ENCODE assay signal across 8 mouse cellular contexts in genomic region chr2:92182981-92183501, GRCm38 (mm10).
A peak's percentile ranks its signal among the peaks of the same experiment; 100 is the strongest.
DNase-seq lines count a peak whose midpoint lies in the region; ATAC-seq and TF ChIP-seq lines count a peak whose summit lies in the region.

No protein-coding gene starts in this region.

- TF ChIP-seq CTCF in G1E (IDR thresholded peaks at IDR 0.05; ENCODE audit: low read depth, low read length) = no peak
- no peak for TF ChIP-seq CTCF in layer of hippocampus, adult 2 months (conservative IDR thresholded peaks at IDR 0.05)
- no peak for TF ChIP-seq CTCF in lung, adult 2 months (IDR thresholded peaks at IDR 0.05; ENCODE audit: insufficient read depth, low read length)

- under 1% methylated on average over 40 of the region's 41 CpGs for WGBS in forebrain, embryonic 16.5 days
- WGBS in lung, adult 2 months = under 1% methylated on average over 41 of the region's 41 CpGs
- WGBS in neural tube, embryonic 15.5 days = under 1% methylated on average over 36 of the region's 41 CpGs

- H3K27me3 ChIP-seq in G1E (ENCODE audit: insufficient read depth, low read length) = peaks cover 2% of the 10 kb centered on the region; the same call in 1 of the 2 replicates
- no peaks in the 10 kb centered on the region for H3K27me3 ChIP-seq in forebrain, embryonic 16.5 days (replicated peaks; ENCODE audit: control insufficient read depth, insufficient read depth, low read length)
- no peaks in the 10 kb centered on the region for H3K27me3 ChIP-seq in neural tube, embryonic 15.5 days (replicated peaks)

- H3K9me3 ChIP-seq in G1E (replicated peaks) = no peaks in the 10 kb centered on the region
- H3K9me3 ChIP-seq in forebrain, embryonic 16.5 days (ENCODE audit: control insufficient read depth, low read length) = no peaks in the 10 kb centered on the region
- H3K9me3 ChIP-seq in neural tube, embryonic 15.5 days (replicated peaks) = no peaks in the 10 kb centered on the region

- TF ChIP-seq POLR2A in lung, adult 2 months (IDR thresholded peaks at IDR 0.05; ENCODE audit: borderline replicate concordance, extremely low read depth, low read depth, low read length) = peak; percentile 52; the same call in 1 of the 2 replicates

- intact Hi-C loops in heart, postnatal 36 days (cut with DNase I) = loop anchor here (2.0 to 5.0 kb wide), 4 partner anchors 126 to 252 kb away; partner anchors contain the start of gene Cry2

- H3K4me3 ChIP-seq in G1E (ENCODE audit: low read depth, low read length) = peak overlapping the region; percentile 82
- peak overlapping the region; percentile 91 for H3K4me3 ChIP-seq in forebrain, embryonic 16.5 days (replicated peaks; ENCODE audit: low read length)
- peak overlapping the region; percentile 78 for H3K4me3 ChIP-seq in layer of hippocampus, adult 2 months
- peak overlapping the region; percentile 80 for H3K4me3 ChIP-seq in lung, adult 2 months (replicated peaks; ENCODE audit: extremely low read depth, low read depth, low read length)
- peak overlapping the region; percentile 84 for H3K4me3 ChIP-seq in neural tube, embryonic 15.5 days (replicated peaks)

- H3K4me1 ChIP-seq in G1E (ENCODE audit: insufficient read depth, low read depth, low read length) = peaks cover 17% of the 10 kb centered on the region
- peaks cover 22% of the 10 kb centered on the region for H3K4me1 ChIP-seq in forebrain, embryonic 16.5 days (replicated peaks; ENCODE audit: control insufficient read depth, insufficient read depth, low read length)
- H3K4me1 ChIP-seq in lung, adult 2 months (ENCODE audit: control insufficient read depth, insufficient read depth, low read length) = peaks cover 2% of the 10 kb centered on the region; the same call in 1 of the 2 replicates
- H3K4me1 ChIP-seq in neural tube, embryonic 15.5 days = peaks cover 31% of the 10 kb centered on the region

- peak; percentile 43 for DNase-seq in G1E (ENCODE audit: low spot score)
- DNase-seq in cerebellum, adult 11-12 months = peak; percentile 85
- peak; percentile 75 to 85 for DNase-seq in heart, postnatal 36 days
- DNase-seq in layer of hippocampus, adult 2 months (ENCODE audit: low spot score in 2 of 2) = peak; percentile 69 to 79
- peak; percentile 77 for DNase-seq in lung, adult 2 months
- DNase-seq in testis, postnatal 10 days (ENCODE audit: low spot score) = peak; percentile 78

- peak overlapping the region; percentile 99 for H3K27ac ChIP-seq in forebrain, embryonic 16.5 days (ENCODE audit: low read length)
- H3K27ac ChIP-seq in layer of hippocampus, adult 2 months = peak overlapping the region; percentile 98
- peak overlapping the region; percentile 100 for H3K27ac ChIP-seq in neural tube, embryonic 15.5 days (replicated peaks)

- ATAC-seq in G1E (ENCODE audit: extremely low read depth, insufficient number of reproducible peaks, low FRiP score, poor library complexity, severe bottlenecking) = 0 out of 2 replicates have a peak, but pooled peaks have one; percentile 32
- ATAC-seq in forebrain, embryonic 16.5 days = peak; percentile 70
- ATAC-seq in neural tube, embryonic 15.5 days (ENCODE audit: low FRiP score) = peak; percentile 73

- H3K9ac ChIP-seq in forebrain, embryonic 16.5 days (replicated peaks; ENCODE audit: low read depth, low read length) = peak overlapping the region; percentile 84
- peak overlapping the region; percentile 82 for H3K9ac ChIP-seq in neural tube, embryonic 15.5 days (replicated peaks)

- peak overlapping the region; percentile 81 for H3K4me2 ChIP-seq in forebrain, embryonic 16.5 days (ENCODE audit: low read length)
- peak overlapping the region; percentile 91 for H3K4me2 ChIP-seq in neural tube, embryonic 15.5 days

- no peaks in the 10 kb centered on the region for H3K36me3 ChIP-seq in G1E (replicated peaks)
- no peaks in the 10 kb centered on the region for H3K36me3 ChIP-seq in forebrain, embryonic 16.5 days (ENCODE audit: control insufficient read depth, insufficient read depth)
- no peaks in the 10 kb centered on the region for H3K36me3 ChIP-seq in neural tube, embryonic 15.5 days

Comparison
In these comparisons a context has a peak if more than half of its experiments do, and no peak if none do; other contexts are left out.
1. Peak in every context shown above with its lines: DNase-seq, ATAC-seq, H3K4me3 ChIP-seq and H3K27ac ChIP-seq.